Mouse (Mus musculus): ENCODE measurements at regions not wholly inside any gene's neighbourhood (a gene's known extent, or its start where the extent isn't known, plus 50 kb on each side); places are given as distances from the start of the nearest gene placed in this dataset.

- no peak overlapping the region for H3K9ac ChIP-seq (ENCODE audit: low read length)
- H3K27me3 ChIP-seq (ENCODE audit: control insufficient read depth, insufficient read depth, low read length), result no peaks in the 10 kb centered on the region; the same call in 1 of the 2 replicates
- no peaks in the 10 kb centered on the region for H3K36me3 ChIP-seq (ENCODE audit: control insufficient read depth, insufficient read depth, low read length)
- 60% methylated on average over 5 of the region's 5 CpGs for WGBS
- ATAC-seq (ENCODE audit: insufficient read depth, low FRiP score, low TSS enrichment) (peak; percentile 60; the same call in 1 of the 2 replicates), DNase-seq (ENCODE audit: low spot score) (no peak)
- H3K9me3 ChIP-seq (ENCODE audit: control insufficient read depth, low read length), result no peaks in the 10 kb centered on the region
- no peaks in the 10 kb centered on the region for H3K4me1 ChIP-seq (ENCODE audit: control insufficient read depth, insufficient read depth, low read length)
- no peak overlapping the region for H3K4me2 ChIP-seq (ENCODE audit: low read depth)
- no peak overlapping the region for H3K27ac ChIP-seq (ENCODE audit: low read depth, low read length)
- H3K4me3 ChIP-seq (ENCODE audit: low read depth, low read length), result no peak overlapping the region
Observed at GRCm38 (mm10) chr17:44398231-44398630, 209.8 kb downstream of the Clic5 start.

GRCm38 (mm10) chr17:44404923-44405322 lies 216.5 kb downstream of the Clic5 start:
- Histone ChIP-seq H3K36me3 (ENCODE audit: control insufficient read depth, insufficient read depth, low read length) (no peaks in the 10 kb centered on the region), H3K4me3 (ENCODE audit: low read depth, low read length) (no peak overlapping the region), H3K27ac (ENCODE audit: low read depth, low read length) (no peak overlapping the region), H3K9ac (ENCODE audit: low read length) (no peak overlapping the region), H3K4me2 (ENCODE audit: low read depth) (no peak overlapping the region), H3K4me1 (ENCODE audit: control insufficient read depth, insufficient read depth, low read length) (no peaks in the 10 kb centered on the region), H3K27me3 (ENCODE audit: control insufficient read depth, insufficient read depth, low read length) (no peaks in the 10 kb centered on the region; the same call in 1 of the 2 replicates), H3K9me3 (ENCODE audit: control insufficient read depth, low read length) (no peaks in the 10 kb centered on the region)
- 70% methylated on average over 6 of the region's 6 CpGs for WGBS
- DNase-seq (ENCODE audit: low spot score), result no peak
- no peak for ATAC-seq (ENCODE audit: insufficient read depth, low FRiP score, low TSS enrichment)

DNA sequence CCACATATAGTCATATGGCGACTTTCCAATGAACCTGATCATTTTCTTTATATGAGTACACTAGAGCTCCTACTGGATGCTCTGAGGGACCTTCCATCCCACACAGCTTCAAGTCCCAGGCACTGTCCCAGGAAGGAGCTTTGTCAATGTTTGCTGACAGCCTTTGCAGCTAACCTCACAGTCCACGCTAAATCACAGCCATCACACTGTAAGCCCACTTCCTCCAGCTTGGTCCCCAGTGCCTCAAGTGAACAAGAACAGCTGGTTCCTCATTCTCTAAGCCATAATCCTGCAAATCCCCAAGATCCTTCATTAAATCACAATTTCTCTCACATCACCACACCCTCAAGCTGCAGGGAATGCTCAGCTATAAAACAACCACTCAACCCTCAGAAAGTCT lies 222.6 kb downstream of the Clic5 start:
- Histone ChIP-seq H3K4me2 (ENCODE audit: low read depth) (no peak overlapping the region), H3K4me1 (ENCODE audit: control insufficient read depth, insufficient read depth, low read length) (no peaks in the 10 kb centered on the region), H3K4me3 (ENCODE audit: low read depth, low read length) (no peak overlapping the region), H3K36me3 (ENCODE audit: control insufficient read depth, insufficient read depth, low read length) (no peaks in the 10 kb centered on the region), H3K9me3 (ENCODE audit: control insufficient read depth, low read length) (0 out of 2 replicates have a peak, but pooled peaks cover 2% of the 10 kb centered on the region), H3K27ac (ENCODE audit: low read depth, low read length) (no peak overlapping the region), H3K9ac (ENCODE audit: low read length) (no peak overlapping the region), H3K27me3 (ENCODE audit: control insufficient read depth, insufficient read depth, low read length) (no peaks in the 10 kb centered on the region)
- WGBS, result 81% methylated on average over 2 of the region's 2 CpGs
- no peak for ATAC-seq (ENCODE audit: insufficient read depth, low FRiP score, low TSS enrichment)
- no peak for DNase-seq (ENCODE audit: low spot score)

DNA sequence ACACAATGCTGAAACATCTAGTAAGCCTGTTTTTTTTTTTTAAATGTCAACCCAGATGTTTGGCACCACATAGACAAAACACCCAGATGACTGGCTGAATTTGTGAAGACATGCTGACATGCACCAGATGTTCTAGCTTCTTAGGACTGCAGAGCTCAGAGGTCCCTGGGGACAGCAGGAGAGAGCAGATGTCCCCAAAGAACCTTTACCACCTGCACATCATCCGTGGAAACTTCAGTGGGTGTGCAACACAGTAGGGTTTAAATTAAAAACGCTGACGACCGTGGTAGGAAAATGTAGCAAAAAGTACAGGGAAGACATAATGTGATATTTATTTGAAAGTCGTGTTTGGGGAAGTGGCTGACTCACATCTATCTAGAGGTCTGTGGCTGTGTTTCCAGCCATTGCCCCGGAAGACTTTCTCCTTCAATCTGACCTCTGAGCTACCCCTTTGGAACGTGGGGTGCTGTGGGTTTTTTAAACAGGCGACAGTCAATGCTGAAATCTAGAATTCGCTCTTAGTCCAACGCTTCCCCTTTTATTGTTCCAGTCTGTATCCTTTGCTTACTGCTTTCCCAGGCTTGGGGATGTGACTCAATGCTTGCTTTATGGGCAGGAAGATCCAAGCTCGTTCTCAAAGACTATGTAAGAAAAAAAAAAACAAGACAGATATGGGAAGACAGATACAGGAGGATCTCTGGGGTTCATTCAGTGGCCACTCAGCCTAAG lies 230.5 kb downstream of the Clic5 start:
- ATAC-seq (ENCODE audit: insufficient read depth, low FRiP score, low TSS enrichment), result no peak
- Histone ChIP-seq H3K9me3 (ENCODE audit: control insufficient read depth, low read length) (0 out of 2 replicates have a peak, but pooled peaks cover 2% of the 10 kb centered on the region), H3K4me1 (ENCODE audit: control insufficient read depth, insufficient read depth, low read length) (no peaks in the 10 kb centered on the region), H3K4me3 (ENCODE audit: low read depth, low read length) (no peak overlapping the region), H3K4me2 (ENCODE audit: low read depth) (no peak overlapping the region), H3K9ac (ENCODE audit: low read length) (no peak overlapping the region), H3K36me3 (ENCODE audit: control insufficient read depth, insufficient read depth, low read length) (no peaks in the 10 kb centered on the region), H3K27ac (ENCODE audit: low read depth, low read length) (no peak overlapping the region), H3K27me3 (ENCODE audit: control insufficient read depth, insufficient read depth, low read length) (no peaks in the 10 kb centered on the region)
- DNase-seq (ENCODE audit: low spot score), result no peak
- 79% methylated on average over 11 of the region's 11 CpGs for WGBS

GRCm38 (mm10) chr17:44419405-44419729 lies 231.0 kb downstream of the Clic5 start:
- H3K9me3 ChIP-seq (ENCODE audit: control insufficient read depth, low read length), result 0 out of 2 replicates have a peak, but pooled peaks cover 2% of the 10 kb centered on the region
- no peak overlapping the region for H3K4me2 ChIP-seq (ENCODE audit: low read depth)
- no peaks in the 10 kb centered on the region for H3K4me1 ChIP-seq (ENCODE audit: control insufficient read depth, insufficient read depth, low read length)
- no peak overlapping the region for H3K4me3 ChIP-seq (ENCODE audit: low read depth, low read length)
- ATAC-seq (ENCODE audit: insufficient read depth, low FRiP score, low TSS enrichment) (no peak), DNase-seq (ENCODE audit: low spot score) (no peak)
- H3K9ac ChIP-seq (ENCODE audit: low read length), result no peak overlapping the region
- H3K36me3 ChIP-seq (ENCODE audit: control insufficient read depth, insufficient read depth, low read length), result no peaks in the 10 kb centered on the region
- H3K27me3 ChIP-seq (ENCODE audit: control insufficient read depth, insufficient read depth, low read length), result no peaks in the 10 kb centered on the region
- H3K27ac ChIP-seq (ENCODE audit: low read depth, low read length), result no peak overlapping the region
- whole genome bisulfite sequencing, result 95% methylated on average over 7 of the region's 7 CpGs

GRCm38 (mm10) chr17:44420098-44421070 lies 232.0 kb downstream of the Clic5 start:
- 83% methylated on average over 9 of the region's 9 CpGs for WGBS
- no peaks in the 10 kb centered on the region for H3K27me3 ChIP-seq (ENCODE audit: control insufficient read depth, insufficient read depth, low read length)
- ATAC-seq (ENCODE audit: insufficient read depth, low FRiP score, low TSS enrichment), result no peak

GRCm38 (mm10) chr17:44422161-44422560 lies 233.8 kb downstream of the Clic5 start:
- Histone ChIP-seq H3K9ac (ENCODE audit: low read length) (no peak overlapping the region), H3K27ac (ENCODE audit: low read depth, low read length) (no peak overlapping the region), H3K4me1 (ENCODE audit: control insufficient read depth, insufficient read depth, low read length) (no peaks in the 10 kb centered on the region), H3K36me3 (ENCODE audit: control insufficient read depth, insufficient read depth, low read length) (no peaks in the 10 kb centered on the region), H3K27me3 (ENCODE audit: control insufficient read depth, insufficient read depth, low read length) (no peaks in the 10 kb centered on the region), H3K4me3 (ENCODE audit: low read depth, low read length) (no peak overlapping the region), H3K4me2 (ENCODE audit: low read depth) (no peak overlapping the region), H3K9me3 (ENCODE audit: control insufficient read depth, low read length) (no peaks in the 10 kb centered on the region)
- ATAC-seq (ENCODE audit: insufficient read depth, low FRiP score, low TSS enrichment) (no peak), DNase-seq (ENCODE audit: low spot score) (no peak)
- 83% methylated on average over 2 of the region's 2 CpGs for WGBS

More at GRCm38 (mm10) chr17:44420098-44421070, 232.0 kb downstream of the Clic5 start:
- Histone ChIP-seq H3K4me3 (ENCODE audit: low read depth, low read length) (no peak overlapping the region), H3K4me1 (ENCODE audit: control insufficient read depth, insufficient read depth, low read length) (no peaks in the 10 kb centered on the region), H3K4me2 (ENCODE audit: low read depth) (no peak overlapping the region), H3K9me3 (ENCODE audit: control insufficient read depth, low read length) (0 out of 2 replicates have a peak, but pooled peaks cover 2% of the 10 kb centered on the region), H3K36me3 (ENCODE audit: control insufficient read depth, insufficient read depth, low read length) (no peaks in the 10 kb centered on the region), H3K27ac (ENCODE audit: low read depth, low read length) (no peak overlapping the region), H3K9ac (ENCODE audit: low read length) (no peak overlapping the region)
- DNase-seq (ENCODE audit: low spot score), result no peak

DNA sequence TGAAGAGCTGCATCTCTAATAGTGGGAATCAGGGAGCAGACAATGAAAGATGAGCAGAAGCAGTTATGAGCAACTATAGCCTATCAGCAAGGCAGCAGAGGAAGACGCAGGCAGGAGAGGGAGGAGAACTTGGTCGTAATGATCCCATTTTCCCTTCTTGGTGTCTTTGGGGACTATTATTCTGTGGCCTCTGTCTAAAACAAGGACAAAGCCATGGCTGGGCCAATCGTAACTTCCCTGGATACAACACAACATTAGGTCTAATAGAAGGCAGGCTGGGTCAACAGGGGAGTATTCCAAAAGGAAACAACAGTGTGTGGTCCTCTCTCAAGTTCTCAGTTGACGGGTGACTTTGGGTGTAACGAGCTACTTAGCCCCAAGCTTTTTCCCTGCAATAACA lies 234.5 kb downstream of the Clic5 start:
- DNase-seq (ENCODE audit: low spot score), result no peak
- Histone ChIP-seq H3K9me3 (ENCODE audit: control insufficient read depth, low read length) (no peaks in the 10 kb centered on the region), H3K27me3 (ENCODE audit: control insufficient read depth, insufficient read depth, low read length) (no peaks in the 10 kb centered on the region), H3K4me3 (ENCODE audit: low read depth, low read length) (no peak overlapping the region), H3K36me3 (ENCODE audit: control insufficient read depth, insufficient read depth, low read length) (no peaks in the 10 kb centered on the region), H3K4me1 (ENCODE audit: control insufficient read depth, insufficient read depth, low read length) (no peaks in the 10 kb centered on the region), H3K9ac (ENCODE audit: low read length) (no peak overlapping the region), H3K27ac (ENCODE audit: low read depth, low read length) (no peak overlapping the region), H3K4me2 (ENCODE audit: low read depth) (no peak overlapping the region)
- WGBS, result 84% methylated on average over 5 of the region's 5 CpGs
- no peak for ATAC-seq (ENCODE audit: insufficient read depth, low FRiP score, low TSS enrichment)

Data from neural tube, embryonic 11.5 days (tissue).